Mouse (Mus musculus) thymus, postnatal 36 days (tissue): Measurements from ENCODE around the gene Ccnjl.
A peak's percentile ranks its signal among the peaks of the same experiment; 100 is the strongest.

ENCODE experiments used
- DNase-seq, 2 experiments: peaks; one replicate each; pipeline ENCODE4 v3.0.0; 2022; ENCODE audit warnings: mixed read lengths in 2 of 2

The Ccnjl gene

GRCm38 (mm10) chr11:43626927-43627645 is 98.5 kb downstream of the Ccnjl start:
- DNase-seq, result no peak

- DNase-seq, result no peak
Observed at GRCm38 (mm10) chr11:43631645-43632044, 103.1 kb downstream of the Ccnjl start.

GRCm38 (mm10) chr11:43632566-43632965 is 104.0 kb downstream of the Ccnjl start:
- DNase-seq, result no peak

GRCm38 (mm10) chr11:43633165-43633564 is 104.6 kb downstream of the Ccnjl start:
- DNase-seq, result no peak

GRCm38 (mm10) chr11:43633658-43634401 is 105.2 kb downstream of the Ccnjl start:
- peak in 1 of 2 experiments; percentile 11 for DNase-seq
